Mouse (Mus musculus): ENCODE data around the gene Pkp4. TPM values are rescaled to one million over a fixed set of nuclear protein-coding genes. Genes with fewer than 3 reads are reported as not detected.
A peak's percentile ranks its signal among the peaks of the same experiment; 100 is the strongest.

Pkp4 gene
- total and polyA plus RNA-seq, 2 experiments from 2014 or later = 20.1 to 97.6 TPM

GRCm38 (mm10) chr2:59161021-59161440 lies 381 bp downstream of the Pkp4 start:
- Histone ChIP-seq H3K9me3 (ENCODE audit: low read length) (no peaks in the 10 kb centered on the region), H3K27ac (ENCODE audit: low read depth, low read length) (peak overlapping the region; percentile 82), H3K9ac (peak overlapping the region; percentile 62), H3K4me3 (ENCODE audit: low read depth, low read length) (peak overlapping the region; percentile 69), H3K4me2 (ENCODE audit: low read depth) (peak overlapping the region; percentile 79), H3K27me3 (ENCODE audit: insufficient read depth, low read length) (no peaks in the 10 kb centered on the region), H3K36me3 (ENCODE audit: insufficient read depth) (no peaks in the 10 kb centered on the region), H3K4me1 (ENCODE audit: insufficient read depth) (peaks cover 4% of the 10 kb centered on the region)
- TF ChIP-seq CTCF (IDR thresholded peaks at IDR 0.05; ENCODE audit: low read depth) = no peak
- WGBS = under 1% methylated on average over 50 of the region's 58 CpGs
- ATAC-seq = peak; percentile 49
- DNase-seq = no peak

GRCm38 (mm10) chr2:59161441-59162284 lies 1.0 kb downstream of the Pkp4 start:
- Histone ChIP-seq H3K36me3 (ENCODE audit: insufficient read depth) (no peaks in the 10 kb centered on the region), H3K4me1 (ENCODE audit: insufficient read depth) (peaks cover 4% of the 10 kb centered on the region), H3K27me3 (ENCODE audit: insufficient read depth, low read length) (no peaks in the 10 kb centered on the region), H3K27ac (ENCODE audit: low read depth, low read length) (peak overlapping the region; percentile 82), H3K9ac (peak overlapping the region; percentile 62), H3K4me3 (ENCODE audit: low read depth, low read length) (peak overlapping the region; percentile 69), H3K9me3 (ENCODE audit: low read length) (no peaks in the 10 kb centered on the region), H3K4me2 (ENCODE audit: low read depth) (peak overlapping the region; percentile 79)
- peak; percentile 65 for TF ChIP-seq CTCF (IDR thresholded peaks at IDR 0.05; ENCODE audit: low read depth)
- under 1% methylated on average over 73 of the region's 74 CpGs for WGBS
- DNase-seq = peak; percentile 85
- peak; percentile 76 for ATAC-seq

- peak overlapping the region; percentile 62 for H3K9ac ChIP-seq
- peak overlapping the region; percentile 79 for H3K4me2 ChIP-seq (ENCODE audit: low read depth)
- H3K9me3 ChIP-seq (ENCODE audit: low read length) = no peaks in the 10 kb centered on the region
- H3K4me3 ChIP-seq (ENCODE audit: low read depth, low read length) = peak overlapping the region; percentile 69
- H3K27me3 ChIP-seq (ENCODE audit: insufficient read depth, low read length) = no peaks in the 10 kb centered on the region
- no peak for ATAC-seq
- H3K27ac ChIP-seq (ENCODE audit: low read depth, low read length) = no peak overlapping the region
- H3K4me1 ChIP-seq (ENCODE audit: insufficient read depth) = peaks cover 4% of the 10 kb centered on the region
- DNase-seq = no peak
- 19% methylated on average over 8 of the region's 8 CpGs for WGBS
- H3K36me3 ChIP-seq (ENCODE audit: insufficient read depth) = no peaks in the 10 kb centered on the region
- no peak for TF ChIP-seq CTCF (IDR thresholded peaks at IDR 0.05; ENCODE audit: low read depth)
Measured at GRCm38 (mm10) chr2:59162285-59162600, 1.6 kb downstream of the Pkp4 start.

- ATAC-seq (no peak), DNase-seq (no peak)
- H3K4me2 ChIP-seq (ENCODE audit: low read depth) = no peak overlapping the region
- H3K9me3 ChIP-seq (ENCODE audit: low read length) = no peaks in the 10 kb centered on the region
- H3K27ac ChIP-seq (ENCODE audit: low read depth, low read length) = no peak overlapping the region
- TF ChIP-seq CTCF (IDR thresholded peaks at IDR 0.05; ENCODE audit: low read depth) = no peak
- H3K36me3 ChIP-seq (ENCODE audit: insufficient read depth) = no peaks in the 10 kb centered on the region
- no peak overlapping the region for H3K4me3 ChIP-seq (ENCODE audit: low read depth, low read length)
- H3K27me3 ChIP-seq (ENCODE audit: insufficient read depth, low read length) = no peaks in the 10 kb centered on the region
- H3K9ac ChIP-seq = no peak overlapping the region
- H3K4me1 ChIP-seq (ENCODE audit: insufficient read depth) = peaks cover 4% of the 10 kb centered on the region
- 88% methylated on average over 4 of the region's 4 CpGs for WGBS
Measured at GRCm38 (mm10) chr2:59166976-59167375, 6.3 kb downstream of the Pkp4 start.

GRCm38 (mm10) chr2:59167830-59168229 lies 7.2 kb downstream of the Pkp4 start:
- Histone ChIP-seq H3K4me3 (ENCODE audit: low read depth, low read length) (no peak overlapping the region), H3K27ac (ENCODE audit: low read depth, low read length) (no peak overlapping the region), H3K4me2 (ENCODE audit: low read depth) (no peak overlapping the region), H3K27me3 (ENCODE audit: insufficient read depth, low read length) (no peaks in the 10 kb centered on the region), H3K36me3 (ENCODE audit: insufficient read depth) (no peaks in the 10 kb centered on the region), H3K9me3 (ENCODE audit: low read length) (no peaks in the 10 kb centered on the region), H3K9ac (no peak overlapping the region), H3K4me1 (ENCODE audit: insufficient read depth) (peaks cover 4% of the 10 kb centered on the region; the same call in 1 of the 2 replicates)
- 85% methylated on average over 4 of the region's 4 CpGs for WGBS
- no peak for ATAC-seq
- no peak for TF ChIP-seq CTCF (IDR thresholded peaks at IDR 0.05; ENCODE audit: low read depth)
- no peak for DNase-seq

GRCm38 (mm10) chr2:59169572-59170207 lies 9.0 kb downstream of the Pkp4 start:
- WGBS = 74% methylated on average over 9 of the region's 9 CpGs
- no peak overlapping the region for H3K27ac ChIP-seq (ENCODE audit: low read depth, low read length)
- ATAC-seq = no peak

GRCm38 (mm10) chr2:59170208-59170589 lies 9.5 kb downstream of the Pkp4 start:
- H3K9me3 ChIP-seq (ENCODE audit: low read length) = no peaks in the 10 kb centered on the region
- H3K4me1 ChIP-seq (ENCODE audit: insufficient read depth) = no peaks in the 10 kb centered on the region
- no peak for ATAC-seq
- H3K4me3 ChIP-seq (ENCODE audit: low read depth, low read length) = no peak overlapping the region
- DNase-seq = no peak
- 85% methylated on average over 3 of the region's 3 CpGs for whole genome bisulfite sequencing
- H3K27me3 ChIP-seq (ENCODE audit: insufficient read depth, low read length) = no peaks in the 10 kb centered on the region
- H3K9ac ChIP-seq = no peak overlapping the region
- H3K27ac ChIP-seq (ENCODE audit: low read depth, low read length) = no peak overlapping the region
- no peak overlapping the region for H3K4me2 ChIP-seq (ENCODE audit: low read depth)
- no peaks in the 10 kb centered on the region for H3K36me3 ChIP-seq (ENCODE audit: insufficient read depth)
- TF ChIP-seq CTCF (IDR thresholded peaks at IDR 0.05; ENCODE audit: low read depth) = no peak

More at GRCm38 (mm10) chr2:59169572-59170207, 9.0 kb downstream of the Pkp4 start:
- Histone ChIP-seq H3K36me3 (ENCODE audit: insufficient read depth) (no peaks in the 10 kb centered on the region), H3K4me3 (ENCODE audit: low read depth, low read length) (no peak overlapping the region), H3K4me1 (ENCODE audit: insufficient read depth) (no peaks in the 10 kb centered on the region), H3K9ac (no peak overlapping the region), H3K9me3 (ENCODE audit: low read length) (no peaks in the 10 kb centered on the region), H3K4me2 (ENCODE audit: low read depth) (no peak overlapping the region), H3K27me3 (ENCODE audit: insufficient read depth, low read length) (no peaks in the 10 kb centered on the region)
- no peak for TF ChIP-seq CTCF (IDR thresholded peaks at IDR 0.05; ENCODE audit: low read depth)
- no peak for DNase-seq
